In genomic region chr8:123446799-123447198, GRCm38 (mm10) we compare ENCODE assay signal across 20 mouse cellular contexts. TPM values are rescaled to one million over a fixed set of nuclear protein-coding genes. Genes with fewer than 3 reads are reported as not detected.
DNase-seq lines count a peak whose midpoint lies in the region; ATAC-seq and TF ChIP-seq lines count a peak whose summit lies in the region.
"Had no signal": no experiment of that assay in that cellular context is flagged by ENCODE, and none has a peak within 500 bp of the region (broad histone marks: within the 10 kb centered on the region; RNA-seq: fewer than 3 reads in every experiment).

No protein-coding gene starts in this region.

- no peak overlapping the region for H3K4me3 ChIP-seq in limb, embryonic 15.5 days
- H3K4me3 ChIP-seq in limb, embryonic 10.5 days = no peak overlapping the region
- no peak overlapping the region for H3K4me3 ChIP-seq in heart, embryonic 15.5 days
- no peak overlapping the region for H3K4me3 ChIP-seq in gastrocnemius, adult 2 months
- H3K4me3 ChIP-seq: stomach, embryonic 15.5 days had no signal

- 76% methylated on average over 6 of the region's 6 CpGs for WGBS in limb, embryonic 15.5 days
- WGBS in limb, embryonic 10.5 days = 81% methylated on average over 6 of the region's 6 CpGs
- 30% methylated on average over 6 of the region's 6 CpGs for WGBS in heart, embryonic 15.5 days

- intact Hi-C loops in left cerebral cortex, postnatal 25 days (cut with DNase I) = no loop called here
- intact Hi-C loops in gastrocnemius, adult 2 months (cut with DNase I) = no loop called here

- H3K4me1 ChIP-seq in limb, embryonic 15.5 days = peaks cover 12% of the 10 kb centered on the region
- H3K4me1 ChIP-seq in limb, embryonic 10.5 days = peaks cover 13% of the 10 kb centered on the region
- peaks cover 33% of the 10 kb centered on the region for H3K4me1 ChIP-seq in heart, embryonic 15.5 days (replicated peaks)

- no peak; the same call in 1 of the 2 replicates for ATAC-seq in limb, embryonic 15.5 days (ENCODE audit: insufficient number of reproducible peaks, low FRiP score, low TSS enrichment, low read depth)
- ATAC-seq in heart, embryonic 15.5 days (replicated peaks; ENCODE audit: insufficient number of reproducible peaks, insufficient read depth, low FRiP score, low read depth) = no peak; the same call in 1 of the 2 replicates
- ATAC-seq: forebrain, postnatal 0 days; hindbrain, postnatal 0 days; liver, postnatal 0 days had no signal

- DNase-seq in limb, embryonic 10.5 days (ENCODE audit: low spot score) = no peak
- peak; percentile 89 for DNase-seq in ZHBTc4 (ENCODE audit: low read depth, low spot score)
- DNase-seq in layer of hippocampus, postnatal 14 days (ENCODE audit: low spot score in 2 of 2) = no peak
- DNase-seq in left cerebral cortex, postnatal 25 days (ENCODE audit: low spot score in 2 of 2) = no peak
- DNase-seq in gastrocnemius, adult 2 months = no peak
- DNase-seq: cerebellum, adult 9-11 months; embryo, embryonic 11 days; forebrain, postnatal 0 days; kidney, adult 18-20 months; liver; liver, postnatal 0 days; lung, postnatal 36 days; right cerebral cortex, adult 18-20 months; spleen, adult 18-20 months had no signal

- no peak overlapping the region for H3K9ac ChIP-seq in limb, embryonic 15.5 days
- no peak overlapping the region for H3K9ac ChIP-seq in heart, embryonic 15.5 days
- H3K9ac ChIP-seq: forebrain, postnatal 0 days; liver, postnatal 0 days; stomach, embryonic 15.5 days had no signal

- H3K36me3 ChIP-seq in limb, embryonic 15.5 days = peaks cover 22% of the 10 kb centered on the region; the same call in 1 of the 2 replicates
- H3K36me3 ChIP-seq in limb, embryonic 10.5 days = peaks cover 51% of the 10 kb centered on the region
- H3K36me3 ChIP-seq in heart, embryonic 15.5 days = 0 out of 2 replicates have a peak, but pooled peaks cover 5% of the 10 kb centered on the region
- H3K36me3 ChIP-seq: stomach, embryonic 15.5 days had no signal

- no peak overlapping the region for H3K4me2 ChIP-seq in limb, embryonic 15.5 days
- H3K4me2 ChIP-seq in heart, embryonic 15.5 days = no peak overlapping the region
- H3K4me2 ChIP-seq: stomach, embryonic 15.5 days had no signal

- peak overlapping the region; percentile 51; the same call in 1 of the 2 replicates for H3K27ac ChIP-seq in limb, embryonic 15.5 days
- H3K27ac ChIP-seq in limb, embryonic 10.5 days = no peak overlapping the region
- peak overlapping the region; percentile 41 for H3K27ac ChIP-seq in heart, embryonic 15.5 days
- no peak overlapping the region for H3K27ac ChIP-seq in gastrocnemius, adult 2 months
- H3K27ac ChIP-seq: hindbrain, postnatal 0 days; stomach, embryonic 15.5 days had no signal

- H3K27me3 ChIP-seq in limb, embryonic 15.5 days = no peaks in the 10 kb centered on the region
- H3K27me3 ChIP-seq in limb, embryonic 10.5 days (ENCODE audit: low read depth, poor library complexity, severe bottlenecking) = no peaks in the 10 kb centered on the region
- no peaks in the 10 kb centered on the region for H3K27me3 ChIP-seq in heart, embryonic 15.5 days
- H3K27me3 ChIP-seq: stomach, embryonic 15.5 days had no signal

- no peaks in the 10 kb centered on the region for H3K9me3 ChIP-seq in limb, embryonic 15.5 days
- no peaks in the 10 kb centered on the region for H3K9me3 ChIP-seq in limb, embryonic 10.5 days (replicated peaks)
- no peaks in the 10 kb centered on the region for H3K9me3 ChIP-seq in heart, embryonic 15.5 days (replicated peaks)
- H3K9me3 ChIP-seq: stomach, embryonic 15.5 days had no signal

- no peak for TF ChIP-seq CTCF in gastrocnemius, adult 2 months (IDR thresholded peaks at IDR 0.05)

RNA-seq across cellular contexts. Expression of gene Def8, which starts 23.5 kb away (rescaled TPM):
- polyA plus RNA-seq in limb, embryonic 15.5 days (2015; fragmentation: Nextera tagmentation; extraction: Ambion mirVana) = 42.4 and 43.5 TPM in 2 replicates
- polyA plus RNA-seq in limb, embryonic 10.5 days (2016; fragmentation: Nextera tagmentation; extraction: Ambion mirVana) = 43.6 and 44.1 TPM in 2 replicates
- polyA plus RNA-seq in heart, embryonic 15.5 days (2015; fragmentation: Nextera tagmentation; extraction: Ambion mirVana) = 25.7 and 33.3 TPM in 2 replicates
- total RNA-seq in layer of hippocampus, postnatal 14 days (2021) = 10 to 100 TPM; 72.0 to 78.2 TPM
- 10 to 100 TPM; 67.6 to 68.8 TPM for total RNA-seq in left cerebral cortex, postnatal 25 days (2021)
- 10 to 100 TPM; 38.5 to 39.1 TPM for total RNA-seq in gastrocnemius, adult 2 months (2021)

RNA-seq across cellular contexts. Expression of gene Afg3l1, which starts 30.9 kb away (rescaled TPM):
- polyA plus RNA-seq in limb, embryonic 15.5 days (2015; fragmentation: Nextera tagmentation; extraction: Ambion mirVana) = 43.0 and 46.0 TPM in 2 replicates
- polyA plus RNA-seq in limb, embryonic 10.5 days (2016; fragmentation: Nextera tagmentation; extraction: Ambion mirVana) = 57.2 and 65.0 TPM in 2 replicates
- polyA plus RNA-seq in heart, embryonic 15.5 days (2015; fragmentation: Nextera tagmentation; extraction: Ambion mirVana) = 40.2 and 41.6 TPM in 2 replicates
- 10 to 100 TPM; 31.2 to 32.5 TPM for total RNA-seq in layer of hippocampus, postnatal 14 days (2021)
- 10 to 100 TPM; 33.4 to 34.0 TPM for total RNA-seq in left cerebral cortex, postnatal 25 days (2021)
- 10 to 100 TPM; 37.5 to 44.5 TPM for total RNA-seq in gastrocnemius, adult 2 months (2021)

RNA-seq across cellular contexts. Expression of gene Tubb3, which starts 35.6 kb away (rescaled TPM):
- 4.0 and 5.0 TPM in 2 replicates for polyA plus RNA-seq in limb, embryonic 15.5 days (2015; fragmentation: Nextera tagmentation; extraction: Ambion mirVana)
- 6.9 and 7.9 TPM in 2 replicates for polyA plus RNA-seq in limb, embryonic 10.5 days (2016; fragmentation: Nextera tagmentation; extraction: Ambion mirVana)
- 2.1 and 21.6 TPM in 2 replicates for polyA plus RNA-seq in heart, embryonic 15.5 days (2015; fragmentation: Nextera tagmentation; extraction: Ambion mirVana)
- 100 to 1,000 TPM; 559 to 591 TPM for total RNA-seq in layer of hippocampus, postnatal 14 days (2021)
- total RNA-seq in left cerebral cortex, postnatal 25 days (2021) = 100 to 1,000 TPM; 447 to 452 TPM
- not detected for total RNA-seq in gastrocnemius, adult 2 months (2021)

RNA-seq across cellular contexts. Expression of gene Mc1r, which starts 39.9 kb away (rescaled TPM):
- 0.08 and 0.15 TPM in 2 replicates for polyA plus RNA-seq in limb, embryonic 15.5 days (2015; fragmentation: Nextera tagmentation; extraction: Ambion mirVana)
- polyA plus RNA-seq in limb, embryonic 10.5 days (2016; fragmentation: Nextera tagmentation; extraction: Ambion mirVana) = not detected in 2 replicates
- polyA plus RNA-seq in heart, embryonic 15.5 days (2015; fragmentation: Nextera tagmentation; extraction: Ambion mirVana) = 0.08 TPM in 1 of 2 replicates, not detected in the other
- under 1 TPM in 1 of 2 experiments, not detected in 1; 0.10 TPM for total RNA-seq in layer of hippocampus, postnatal 14 days (2021)
- under 1 TPM in 1 of 2 experiments, not detected in 1; 0.09 TPM for total RNA-seq in left cerebral cortex, postnatal 25 days (2021)
- total RNA-seq in gastrocnemius, adult 2 months (2021) = not detected
- total RNA-seq: heart, postnatal 14 days; hindbrain, postnatal 0 days; left cerebral cortex, adult 8-10 months had no signal
- polyA plus RNA-seq: liver, postnatal 0 days; stomach, embryonic 15.5 days had no signal

Comparison
In these comparisons a context has a peak if more than half of its experiments do, and no peak if none do; other contexts are left out.
1. H3K27ac ChIP-seq: peak in limb, embryonic 15.5 days (single experiment) and heart, embryonic 15.5 days (single experiment); none in limb, embryonic 10.5 days (single experiment) and gastrocnemius, adult 2 months (single experiment).
2. RNA of gene Tubb3, which starts 35.6 kb away (total RNA-seq): 559 to 591 TPM in layer of hippocampus, postnatal 14 days and 447 to 452 TPM in left cerebral cortex, postnatal 25 days; not detected in gastrocnemius, adult 2 months; every median in the first group is over 100 times any median in the second.